Mouse (Mus musculus) megakaryocyte, embryonic 14.5 days (primary cell): ENCODE measurements at regions not wholly inside any gene's neighbourhood (a gene's known extent, or its start where the extent isn't known, plus 50 kb on each side); places are given as distances from the start of the nearest gene placed in this dataset.

Source experiments
- FLI1 ChIP-seq: IDR thresholded peaks from 2 replicates; pipeline ENCODE4 v1.6.1; 2012; ENCODE audit warnings: low read length, inconsistent platforms, mixed read lengths
- GATA1 ChIP-seq: IDR thresholded peaks from 3 replicates; pipeline ENCODE4 v1.6.1; 2012; ENCODE audit warnings: mixed read lengths, low read length, inconsistent platforms, borderline replicate concordance

GRCm38 (mm10) chr12:112339481-112340179, 149.6 kb upstream of the A530016L24Rik start:
- TF ChIP-seq GATA1 (no peak), FLI1 (no peak)
